Mouse (Mus musculus): ENCODE measurements at regions not wholly inside any gene's neighbourhood (a gene's known extent, or its start where the extent isn't known, plus 50 kb on each side); places are given as distances from the start of the nearest gene placed in this dataset.

GRCm38 (mm10) chr2:169109044-169109443 is 153.7 kb upstream of the Zfp64 start:
- H3K27me3 ChIP-seq (ENCODE audit: control insufficient read depth, insufficient read depth, low read length), result no peaks in the 10 kb centered on the region
- 85% methylated on average over 4 of the region's 4 CpGs for WGBS
- no peak overlapping the region for H3K27ac ChIP-seq (ENCODE audit: control insufficient read depth, insufficient read depth, low read length)
- no peak for DNase-seq
- H3K4me3 ChIP-seq (ENCODE audit: control insufficient read depth, insufficient read depth, low read length), result no peak overlapping the region
- TF ChIP-seq POLR2A (IDR thresholded peaks at IDR 0.05; ENCODE audit: control insufficient read depth, extremely low read depth, insufficient read depth, low read length, poor library complexity), result no peak
- peak; percentile 29; the same call in 1 of the 2 replicates for TF ChIP-seq CTCF (IDR thresholded peaks at IDR 0.05; ENCODE audit: borderline replicate concordance, control insufficient read depth, extremely low read depth, insufficient read depth, low read length, poor library complexity)
- H3K36me3 ChIP-seq (ENCODE audit: control insufficient read depth, insufficient read depth, low read length), result no peaks in the 10 kb centered on the region
- peaks cover 1% of the 10 kb centered on the region for H3K4me1 ChIP-seq (replicated peaks; ENCODE audit: control insufficient read depth, insufficient read depth, low read length)

- Histone ChIP-seq H3K4me3 (ENCODE audit: control insufficient read depth, insufficient read depth, low read length) (no peak overlapping the region), H3K4me1 (replicated peaks; ENCODE audit: control insufficient read depth, insufficient read depth, low read length) (peaks cover 4% of the 10 kb centered on the region), H3K36me3 (ENCODE audit: control insufficient read depth, insufficient read depth, low read length) (no peaks in the 10 kb centered on the region), H3K27me3 (ENCODE audit: control insufficient read depth, insufficient read depth, low read length) (no peaks in the 10 kb centered on the region), H3K27ac (ENCODE audit: control insufficient read depth, insufficient read depth, low read length) (no peak overlapping the region)
- peak; percentile 40 for DNase-seq
- 19% methylated on average over 10 of the region's 10 CpGs for WGBS
- TF ChIP-seq CTCF (IDR thresholded peaks at IDR 0.05; ENCODE audit: borderline replicate concordance, control insufficient read depth, extremely low read depth, insufficient read depth, low read length, poor library complexity) (no peak), POLR2A (IDR thresholded peaks at IDR 0.05; ENCODE audit: control insufficient read depth, extremely low read depth, insufficient read depth, low read length, poor library complexity) (no peak)
Observed at GRCm38 (mm10) chr2:169108037-169108436, 152.7 kb upstream of the Zfp64 start.

- peaks cover 4% of the 10 kb centered on the region for H3K4me1 ChIP-seq (replicated peaks; ENCODE audit: control insufficient read depth, insufficient read depth, low read length)
- WGBS, result 93% methylated on average over 13 of the region's 13 CpGs
Observed at GRCm38 (mm10) chr2:169101506-169102261, 146.3 kb upstream of the Zfp64 start.

GRCm38 (mm10) chr2:169100516-169100915 is 145.1 kb upstream of the Zfp64 start:
- H3K4me3 ChIP-seq (ENCODE audit: control insufficient read depth, insufficient read depth, low read length), result no peak overlapping the region
- H3K27me3 ChIP-seq (ENCODE audit: control insufficient read depth, insufficient read depth, low read length), result no peaks in the 10 kb centered on the region
- H3K27ac ChIP-seq (ENCODE audit: control insufficient read depth, insufficient read depth, low read length), result no peak overlapping the region
- no peak for TF ChIP-seq CTCF (IDR thresholded peaks at IDR 0.05; ENCODE audit: borderline replicate concordance, control insufficient read depth, extremely low read depth, insufficient read depth, low read length, poor library complexity)
- TF ChIP-seq POLR2A (IDR thresholded peaks at IDR 0.05; ENCODE audit: control insufficient read depth, extremely low read depth, insufficient read depth, low read length, poor library complexity), result no peak
- no peak for DNase-seq
- no peaks in the 10 kb centered on the region for H3K36me3 ChIP-seq (ENCODE audit: control insufficient read depth, insufficient read depth, low read length)
- H3K4me1 ChIP-seq (replicated peaks; ENCODE audit: control insufficient read depth, insufficient read depth, low read length), result peaks cover 4% of the 10 kb centered on the region
- WGBS, result 98% methylated on average over 9 of the region's 10 CpGs

More at GRCm38 (mm10) chr2:169101506-169102261, 146.3 kb upstream of the Zfp64 start:
- H3K36me3 ChIP-seq (ENCODE audit: control insufficient read depth, insufficient read depth, low read length), result no peaks in the 10 kb centered on the region
- H3K27ac ChIP-seq (ENCODE audit: control insufficient read depth, insufficient read depth, low read length), result no peak overlapping the region
- DNase-seq, result no peak
- no peak overlapping the region for H3K4me3 ChIP-seq (ENCODE audit: control insufficient read depth, insufficient read depth, low read length)
- H3K27me3 ChIP-seq (ENCODE audit: control insufficient read depth, insufficient read depth, low read length), result no peaks in the 10 kb centered on the region
- TF ChIP-seq POLR2A (IDR thresholded peaks at IDR 0.05; ENCODE audit: control insufficient read depth, extremely low read depth, insufficient read depth, low read length, poor library complexity) (no peak), CTCF (IDR thresholded peaks at IDR 0.05; ENCODE audit: borderline replicate concordance, control insufficient read depth, extremely low read depth, insufficient read depth, low read length, poor library complexity) (no peak)

GRCm38 (mm10) chr2:169099678-169100077 is 144.3 kb upstream of the Zfp64 start:
- H3K4me3 ChIP-seq (ENCODE audit: control insufficient read depth, insufficient read depth, low read length), result no peak overlapping the region
- TF ChIP-seq CTCF (IDR thresholded peaks at IDR 0.05; ENCODE audit: borderline replicate concordance, control insufficient read depth, extremely low read depth, insufficient read depth, low read length, poor library complexity) (no peak), POLR2A (IDR thresholded peaks at IDR 0.05; ENCODE audit: control insufficient read depth, extremely low read depth, insufficient read depth, low read length, poor library complexity) (no peak)
- WGBS, result 97% methylated on average over 12 of the region's 12 CpGs
- H3K27ac ChIP-seq (ENCODE audit: control insufficient read depth, insufficient read depth, low read length), result no peak overlapping the region
- no peak for DNase-seq
- H3K4me1 ChIP-seq (replicated peaks; ENCODE audit: control insufficient read depth, insufficient read depth, low read length), result peaks cover 4% of the 10 kb centered on the region
- no peaks in the 10 kb centered on the region for H3K27me3 ChIP-seq (ENCODE audit: control insufficient read depth, insufficient read depth, low read length)
- no peaks in the 10 kb centered on the region for H3K36me3 ChIP-seq (ENCODE audit: control insufficient read depth, insufficient read depth, low read length)

DNA sequence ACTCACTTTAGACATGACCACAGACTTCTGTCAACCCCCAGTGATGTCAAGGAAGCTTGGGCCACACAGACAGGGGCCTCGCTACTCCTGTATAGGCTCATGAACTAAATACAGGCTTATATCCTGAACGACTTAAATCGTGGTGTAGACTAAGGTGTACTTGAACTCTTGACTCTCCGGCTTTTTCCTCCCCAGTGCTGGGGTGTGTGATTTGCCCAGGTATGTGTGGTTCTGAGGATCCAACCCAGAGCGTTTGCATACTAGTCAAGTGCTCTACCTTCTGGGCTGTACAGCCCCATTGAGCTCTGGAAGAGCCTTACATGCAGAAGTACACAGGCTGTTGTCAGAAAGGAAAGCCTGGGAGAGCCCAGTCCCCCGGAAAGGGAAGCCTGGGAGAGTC is 143.2 kb upstream of the Zfp64 start:
- no peaks in the 10 kb centered on the region for H3K36me3 ChIP-seq (ENCODE audit: control insufficient read depth, insufficient read depth, low read length)
- H3K4me3 ChIP-seq (ENCODE audit: control insufficient read depth, insufficient read depth, low read length), result no peak overlapping the region
- no peak for TF ChIP-seq CTCF (IDR thresholded peaks at IDR 0.05; ENCODE audit: borderline replicate concordance, control insufficient read depth, extremely low read depth, insufficient read depth, low read length, poor library complexity)
- no peak for TF ChIP-seq POLR2A (IDR thresholded peaks at IDR 0.05; ENCODE audit: control insufficient read depth, extremely low read depth, insufficient read depth, low read length, poor library complexity)
- WGBS, result 93% methylated on average over 6 of the region's 6 CpGs
- no peaks in the 10 kb centered on the region for H3K4me1 ChIP-seq (replicated peaks; ENCODE audit: control insufficient read depth, insufficient read depth, low read length)
- DNase-seq, result no peak
- H3K27ac ChIP-seq (ENCODE audit: control insufficient read depth, insufficient read depth, low read length), result no peak overlapping the region
- H3K27me3 ChIP-seq (ENCODE audit: control insufficient read depth, insufficient read depth, low read length), result no peaks in the 10 kb centered on the region

Measured in thymus, adult 2 months (tissue).